Mouse (Mus musculus) monocyte, adult 2 months (primary cell): ENCODE measurements around the gene Pold2.

Source experiments
- DNase-seq, 2 experiments: peaks; one replicate each; pipeline ENCODE4 v3.0.0; 2022; ENCODE audit warnings: low spot score in 2 of 2, low read depth in 1 of 2

The Pold2 gene

DNA sequence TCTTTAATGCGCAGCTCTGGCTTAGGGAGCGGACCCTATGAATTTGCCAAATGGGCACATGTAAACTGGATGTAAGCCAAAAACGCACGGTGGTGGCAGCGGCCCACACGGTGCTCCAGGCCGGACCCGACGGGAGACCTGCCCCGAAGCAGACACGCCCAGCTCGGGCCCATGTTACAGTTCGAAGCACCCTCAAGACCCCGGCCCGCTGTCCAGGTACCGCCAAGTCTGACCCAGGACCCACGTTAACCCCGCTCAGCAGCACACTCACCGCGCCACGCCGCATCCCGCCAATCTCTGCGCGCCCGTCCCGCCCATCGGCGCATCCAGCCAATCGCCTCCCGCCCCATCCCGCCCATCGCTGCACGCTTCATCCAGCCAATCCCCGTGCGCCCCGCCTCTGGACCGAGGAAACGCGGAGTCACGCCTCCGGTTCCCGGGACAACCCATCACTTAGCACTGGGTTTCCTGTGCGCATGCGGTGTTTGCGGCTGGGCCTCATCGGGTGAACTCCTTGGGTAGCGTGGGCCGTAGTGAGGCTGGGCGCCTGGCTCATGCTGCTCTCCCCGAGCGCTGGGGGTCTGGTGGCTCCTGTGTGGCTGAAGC is at the start of gene Pold2:
Gene Pold2, minus strand, starts transcription at position 372 of the 606 bp plus-strand sequence.
- peak; percentile 85 to 90 for DNase-seq

DNA sequence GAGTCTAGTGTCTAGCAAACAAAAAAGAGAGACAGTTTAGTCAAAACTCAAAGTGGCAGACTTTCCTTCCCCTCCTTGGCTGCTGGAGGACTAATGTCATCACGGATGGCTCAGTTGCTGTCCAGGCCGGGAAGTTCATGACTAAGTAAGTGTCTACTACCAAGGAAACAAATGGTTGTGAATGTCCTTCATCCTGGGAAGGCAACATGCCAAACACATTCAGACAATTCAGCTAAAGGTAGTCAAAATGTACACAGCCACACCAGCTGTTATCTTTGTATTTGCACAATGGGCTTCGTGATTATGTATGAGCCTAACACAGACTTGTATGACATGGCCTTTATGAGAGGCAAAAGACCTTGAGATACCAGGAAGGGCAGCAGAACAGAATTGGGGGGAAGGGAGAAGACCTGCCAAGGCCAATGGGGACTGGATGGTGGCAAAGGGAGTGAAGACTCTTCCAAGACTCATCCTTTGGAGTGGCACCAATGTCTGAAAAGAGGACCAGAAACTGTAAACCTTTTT is 48.7 kb upstream of the Pold2 start:
- DNase-seq = no peak

DNA sequence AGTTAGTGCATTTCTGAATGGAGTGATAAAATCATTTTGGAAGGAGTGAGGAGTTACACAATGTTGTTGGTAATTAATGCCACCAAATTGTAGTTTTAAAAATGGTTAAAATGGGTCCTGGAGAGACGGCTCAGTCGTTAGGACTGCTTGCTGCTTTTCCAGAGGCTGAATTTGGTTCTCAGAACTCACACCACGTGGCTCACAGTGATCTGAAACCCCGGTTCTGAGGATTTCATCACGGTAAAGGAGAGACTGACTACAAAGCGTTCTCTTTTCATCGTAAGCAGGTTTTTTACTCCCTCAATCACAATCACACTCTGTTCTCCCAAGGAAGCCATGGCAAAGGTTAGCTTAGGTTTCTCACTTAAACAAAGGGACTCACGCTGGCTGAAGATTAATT is 46.6 kb upstream of the Pold2 start:
- no peak for DNase-seq

DNA sequence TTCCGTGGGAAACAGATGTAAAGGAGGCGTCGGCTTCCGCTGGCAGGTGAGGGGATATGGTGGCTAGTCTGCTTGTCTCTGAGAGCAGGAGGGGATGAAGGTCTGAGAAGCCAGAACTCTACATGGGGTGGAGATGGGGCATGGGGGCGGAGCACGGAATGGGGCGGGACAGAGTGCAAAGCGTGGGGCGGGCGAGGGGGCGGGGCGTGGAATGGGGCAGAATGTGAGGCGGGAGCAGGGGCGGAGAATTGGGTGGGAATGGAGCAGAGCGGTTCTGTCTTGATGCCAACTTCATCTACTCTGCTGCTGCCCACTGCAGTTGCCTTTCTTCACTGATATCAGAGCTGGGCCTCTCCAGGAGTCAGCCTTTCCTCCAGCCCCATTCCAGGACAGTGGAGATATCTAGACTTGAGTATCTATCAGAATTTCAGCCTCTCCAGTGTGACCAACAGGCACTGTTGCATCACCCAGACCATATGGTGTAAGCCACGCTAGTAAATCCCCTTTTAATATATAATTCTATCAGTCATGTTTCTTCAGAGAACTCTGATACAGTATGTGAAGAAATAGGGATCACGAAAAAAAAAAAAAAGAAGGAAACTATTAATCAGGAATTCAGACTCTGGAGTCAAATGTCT is 42.4 kb upstream of the Pold2 start:
- no peak for DNase-seq

DNA sequence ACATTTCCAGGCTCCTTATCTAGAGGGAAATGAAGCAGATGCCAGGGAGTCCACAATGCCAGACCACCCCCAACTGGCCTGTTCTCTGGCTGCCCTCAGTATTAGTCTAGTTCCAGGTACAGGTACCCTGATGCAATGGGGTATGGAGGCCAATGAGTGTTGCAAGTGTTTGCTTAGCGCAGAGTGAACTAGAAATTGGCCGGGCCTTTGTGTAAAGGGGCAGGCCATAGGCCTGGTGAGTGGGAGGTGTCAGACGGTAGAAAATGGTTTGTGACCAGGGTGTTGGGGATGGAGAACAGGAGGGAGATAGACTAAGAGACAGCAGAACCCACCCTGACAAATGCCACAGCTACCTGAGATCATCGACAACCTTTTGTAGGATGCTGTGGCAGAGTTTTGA is 41.5 kb upstream of the Pold2 start:
- DNase-seq = no peak

DNA sequence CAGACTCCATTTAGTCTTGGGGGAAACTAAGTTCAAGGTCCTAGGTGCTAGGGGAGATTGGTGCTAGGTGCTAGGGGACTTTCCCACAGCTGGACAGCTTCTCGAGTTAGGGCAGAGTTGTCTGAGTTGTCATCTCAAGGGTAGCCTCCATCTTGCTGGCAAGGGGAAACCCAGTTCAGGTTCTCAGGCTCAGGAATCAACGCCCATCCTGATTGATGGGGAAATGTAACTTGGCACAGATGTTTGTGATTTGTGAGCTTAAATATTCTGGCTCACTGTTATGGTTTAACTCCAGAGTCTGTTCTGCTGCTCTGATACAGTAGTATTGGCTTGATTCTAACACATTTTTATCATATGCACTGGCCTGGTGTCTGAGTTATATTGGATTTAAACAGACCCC is 40.0 kb upstream of the Pold2 start:
- no peak for DNase-seq

DNA sequence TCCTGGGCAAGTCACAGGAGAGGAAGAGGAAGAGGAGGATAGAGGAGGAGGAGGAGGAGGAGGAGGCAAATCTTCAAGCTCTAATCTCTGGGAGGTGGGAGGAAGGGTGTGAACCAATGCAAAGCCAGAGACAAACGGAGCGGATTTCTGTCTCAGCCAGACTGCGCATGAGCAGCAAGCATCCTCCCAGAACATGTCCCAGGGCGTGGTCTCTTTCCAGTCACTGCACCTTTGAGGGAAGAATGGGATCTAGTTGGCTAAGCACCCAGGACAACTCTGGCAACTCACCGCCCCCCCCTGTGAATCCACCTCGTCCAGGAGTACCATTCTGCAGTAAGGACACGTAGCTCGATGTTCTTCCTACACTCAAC is 38.1 kb upstream of the Pold2 start:
- DNase-seq = no peak

DNA sequence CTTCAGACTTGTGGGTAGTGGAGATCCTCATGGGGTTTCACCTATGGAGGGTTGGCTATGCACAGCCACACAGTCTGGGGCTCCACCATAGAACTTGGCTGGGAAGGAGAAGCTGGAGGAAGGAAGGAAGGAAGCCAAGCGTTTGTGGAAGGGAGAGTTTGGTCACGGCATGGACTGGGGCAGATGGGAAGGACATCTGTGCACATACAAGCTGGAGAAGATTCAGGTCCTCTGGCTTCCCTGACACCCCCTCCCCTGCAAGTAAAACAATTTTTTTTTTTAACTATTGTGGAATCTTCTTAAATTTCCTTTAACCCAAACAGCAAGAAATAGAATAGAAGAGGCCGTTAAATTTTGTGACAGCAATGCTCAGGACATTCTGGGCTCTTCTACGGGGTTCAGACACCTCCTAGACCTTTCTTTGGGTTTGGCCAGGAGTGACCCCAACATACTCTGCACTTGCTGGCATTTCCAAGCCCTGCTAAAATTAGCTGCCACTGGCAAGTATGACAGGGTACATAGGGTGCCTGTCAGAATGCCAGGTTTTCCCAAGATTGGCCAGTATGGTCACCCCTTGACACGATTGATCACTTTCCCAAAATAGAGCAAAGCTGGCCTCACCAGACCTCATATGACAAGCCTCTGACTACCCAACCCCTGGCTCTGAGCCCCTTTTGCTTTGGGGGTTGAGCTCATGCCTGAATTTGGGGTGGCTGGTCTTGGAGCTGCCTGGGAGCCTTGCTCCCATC is 37.5 kb upstream of the Pold2 start:
- DNase-seq = no peak

DNA sequence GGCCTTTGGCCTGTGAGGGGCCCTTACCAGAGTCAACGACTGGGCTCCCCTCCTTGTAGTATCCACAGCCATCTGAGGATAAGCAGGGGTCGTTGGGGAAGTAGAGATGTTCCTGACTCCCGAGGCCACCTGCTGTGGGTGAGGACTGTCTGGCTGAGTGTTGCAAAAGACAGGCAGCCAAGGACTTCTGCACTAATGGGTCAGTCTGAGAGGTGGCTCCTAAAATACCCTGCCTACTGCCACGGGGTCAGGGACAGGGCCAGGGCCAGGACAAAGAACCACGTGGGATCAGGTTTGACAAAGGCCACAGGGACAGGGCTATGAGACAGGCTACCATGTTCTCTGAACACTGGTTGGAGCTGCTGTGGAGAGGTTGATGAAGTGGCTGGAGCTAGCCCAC is 36.8 kb upstream of the Pold2 start:
- no peak for DNase-seq

DNA sequence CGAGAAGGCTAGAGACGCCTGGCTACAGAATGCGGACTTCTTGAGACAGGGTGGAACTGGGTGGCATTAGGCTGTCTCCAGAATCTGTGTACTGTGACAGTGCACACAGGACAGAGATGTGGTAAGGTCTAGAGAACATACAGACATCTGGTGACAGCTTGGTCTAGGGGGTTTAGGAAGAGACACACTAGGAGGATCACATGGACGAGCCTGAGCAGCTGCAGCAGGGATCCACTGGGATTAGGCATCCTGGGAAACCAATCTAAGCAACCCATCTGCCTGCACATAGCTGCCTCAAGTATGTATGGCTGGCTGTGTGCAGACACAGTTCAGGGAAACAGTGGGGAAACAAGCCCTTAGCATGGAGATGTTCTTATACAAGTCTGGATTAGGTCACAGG is 35.8 kb upstream of the Pold2 start:
- no peak for DNase-seq

DNA sequence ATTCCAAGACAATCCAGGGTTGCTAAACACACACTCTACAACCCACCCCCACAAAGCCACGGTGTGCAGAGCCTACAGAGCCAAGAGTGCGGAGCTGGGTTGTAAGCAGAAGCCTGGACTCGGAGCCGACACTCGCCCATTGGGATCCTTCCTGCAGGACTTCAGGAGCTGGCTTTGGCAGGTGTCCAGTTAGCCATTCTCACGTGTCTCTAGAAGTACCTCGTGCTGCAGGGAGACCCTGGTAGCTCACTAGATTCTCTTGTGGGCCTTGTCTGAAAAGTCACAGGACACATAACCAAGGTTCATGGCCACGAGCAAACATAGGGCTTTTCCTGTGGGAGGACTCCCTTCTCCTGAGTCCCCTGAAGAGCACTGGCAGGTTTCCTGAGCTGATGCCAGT is 35.2 kb upstream of the Pold2 start:
- DNase-seq = no peak

DNA sequence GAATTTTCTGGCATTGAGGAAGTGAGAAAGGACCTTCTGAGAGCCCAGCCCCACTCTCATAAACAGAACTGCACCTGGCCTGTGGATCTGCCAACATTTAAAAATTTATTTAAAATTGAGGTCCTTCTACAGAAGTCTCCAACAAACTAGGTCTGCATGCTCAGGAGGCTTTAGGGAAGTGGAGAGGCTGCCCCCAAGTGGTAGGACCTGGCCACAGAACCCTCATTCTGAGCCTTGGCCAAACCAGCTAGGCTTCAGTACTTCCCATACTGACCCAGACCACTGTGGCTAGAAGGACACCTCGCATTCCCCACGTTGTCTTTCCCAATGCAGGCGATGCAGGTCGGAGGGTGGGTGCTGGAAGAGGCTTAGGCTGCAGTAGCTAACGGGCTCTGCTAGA is 34.5 kb upstream of the Pold2 start:
- no peak for DNase-seq

DNA sequence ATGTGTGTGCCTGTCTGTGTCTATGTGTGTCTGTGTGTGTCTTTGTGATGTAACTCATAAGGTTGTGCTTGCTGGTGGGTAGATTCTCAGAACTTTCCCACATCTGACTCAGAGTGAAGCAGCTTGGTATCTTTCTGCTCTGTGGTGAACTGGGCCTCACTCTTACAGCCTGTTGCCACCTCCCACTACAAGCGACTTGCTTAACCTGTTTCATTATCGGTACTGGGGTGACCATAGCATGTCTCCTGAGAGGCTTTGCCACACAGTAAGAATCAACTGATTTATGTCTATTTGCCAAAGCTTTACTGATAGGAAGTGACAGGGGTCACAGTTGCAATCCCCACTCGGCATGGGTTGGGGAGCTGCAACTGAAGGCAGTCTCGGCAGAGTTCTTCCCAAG is 30.6 kb upstream of the Pold2 start:
- DNase-seq = no peak

DNA sequence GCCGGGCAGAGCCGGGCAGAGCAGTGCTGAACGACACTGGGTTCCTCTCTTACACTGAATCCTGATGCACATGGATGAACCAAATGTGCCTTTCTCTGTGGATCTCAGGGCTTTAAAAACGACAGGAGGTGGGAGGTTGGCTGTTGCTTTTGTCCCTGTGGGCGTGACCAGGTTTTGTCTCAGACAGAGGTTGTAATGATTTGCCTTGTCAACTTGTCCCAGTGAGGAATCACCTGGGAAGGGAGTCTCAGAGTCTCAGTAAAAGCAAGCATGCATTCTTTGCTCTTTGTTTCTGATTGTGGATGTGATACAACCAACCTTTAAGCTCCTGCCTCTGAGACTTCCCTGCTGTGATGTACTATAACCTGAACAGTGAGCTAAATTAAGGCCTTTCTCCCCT is 29.0 kb upstream of the Pold2 start:
- no peak for DNase-seq

DNA sequence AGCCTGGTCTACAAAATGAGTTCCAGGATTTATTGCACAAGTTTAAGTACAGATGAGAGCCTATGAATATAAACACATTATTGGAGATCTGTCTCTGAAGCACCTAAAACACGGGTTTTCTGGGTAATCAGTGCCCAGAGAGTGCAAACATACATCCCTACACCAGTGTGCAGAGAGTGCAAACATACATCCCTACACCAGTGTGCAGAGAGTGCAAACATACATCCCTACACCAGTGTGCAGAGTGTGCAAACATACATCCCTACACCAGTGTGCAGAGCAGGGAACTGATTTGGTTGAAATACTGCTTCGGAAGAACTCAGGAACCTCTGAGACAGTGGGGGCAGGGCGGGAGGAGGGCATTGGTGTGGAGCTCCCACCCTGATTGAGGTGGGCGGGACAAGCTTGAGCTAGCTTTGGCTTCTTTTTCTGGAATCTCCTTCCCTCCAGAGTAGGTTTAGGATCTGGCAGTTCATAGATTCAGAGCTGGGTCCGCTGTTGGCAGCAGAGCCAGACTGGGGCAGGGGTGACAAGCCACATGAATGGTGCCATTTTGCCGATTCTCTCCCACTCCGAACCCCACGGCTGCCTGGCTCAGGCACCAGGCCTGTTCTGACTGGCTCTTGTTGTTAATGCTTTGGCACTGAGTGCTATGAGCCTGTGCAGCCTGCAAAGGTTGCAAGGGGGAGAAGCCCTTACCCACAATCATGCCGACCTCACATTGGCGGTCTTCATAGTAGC is 27.9 kb upstream of the Pold2 start:
- DNase-seq = no peak

DNA sequence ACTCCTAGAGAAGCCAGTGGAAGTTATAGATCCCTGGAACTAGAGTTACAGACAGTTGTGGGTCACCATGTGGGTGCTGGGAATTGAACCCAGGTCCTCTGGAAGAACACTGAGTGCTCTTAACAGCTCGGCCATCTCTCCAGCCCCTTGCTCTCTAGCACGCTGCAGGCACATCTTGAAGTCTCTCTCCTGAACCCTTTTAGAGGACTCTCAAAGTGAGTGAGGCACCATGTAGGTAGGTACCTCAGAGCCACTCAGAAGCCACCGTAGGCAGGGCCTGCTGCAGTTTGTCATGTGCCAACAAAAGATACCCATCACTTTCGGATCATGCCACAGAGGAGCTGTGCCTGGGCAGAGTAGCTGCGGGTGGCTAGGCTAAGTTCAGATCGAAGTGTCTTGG is 26.8 kb upstream of the Pold2 start:
- DNase-seq = no peak

DNA sequence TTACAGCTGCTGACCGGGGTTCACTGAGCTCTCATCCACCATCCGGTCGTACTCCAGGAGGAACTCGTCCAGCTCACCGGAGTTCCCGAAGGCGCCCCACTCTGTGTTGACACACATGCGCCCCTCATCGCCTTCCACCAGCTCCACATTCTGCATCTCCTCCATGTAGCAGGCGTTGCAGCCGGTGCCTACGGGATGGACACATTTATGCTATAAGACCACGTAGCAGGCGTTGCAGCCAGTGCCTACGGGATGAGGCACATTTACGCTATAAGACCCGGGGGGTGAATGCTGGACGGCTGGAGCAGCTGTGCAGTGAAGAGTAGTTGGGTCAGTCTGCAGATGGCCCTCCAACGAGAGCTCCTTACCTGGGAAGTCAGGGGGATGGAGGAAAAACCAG is 26.3 kb upstream of the Pold2 start:
- no peak for DNase-seq

DNA sequence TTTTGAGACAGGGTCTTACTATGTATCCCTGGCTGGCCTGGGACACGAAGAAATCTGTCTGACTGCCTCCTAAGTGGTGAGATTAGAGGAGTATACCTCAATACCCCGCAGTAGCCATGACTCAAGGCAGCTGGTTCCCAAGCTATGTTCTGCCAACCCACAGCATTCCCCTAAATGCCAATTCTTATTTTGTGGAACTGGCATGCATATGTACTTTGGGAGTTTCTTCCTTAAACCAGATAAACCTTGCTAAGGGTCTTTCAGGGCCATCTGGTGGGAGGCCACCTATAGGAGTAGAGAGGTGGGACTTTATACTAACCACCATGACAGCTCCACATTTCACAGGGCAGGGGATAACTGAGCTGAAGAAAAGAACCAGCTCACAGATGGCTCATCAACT is 25.8 kb upstream of the Pold2 start:
- no peak for DNase-seq

DNA sequence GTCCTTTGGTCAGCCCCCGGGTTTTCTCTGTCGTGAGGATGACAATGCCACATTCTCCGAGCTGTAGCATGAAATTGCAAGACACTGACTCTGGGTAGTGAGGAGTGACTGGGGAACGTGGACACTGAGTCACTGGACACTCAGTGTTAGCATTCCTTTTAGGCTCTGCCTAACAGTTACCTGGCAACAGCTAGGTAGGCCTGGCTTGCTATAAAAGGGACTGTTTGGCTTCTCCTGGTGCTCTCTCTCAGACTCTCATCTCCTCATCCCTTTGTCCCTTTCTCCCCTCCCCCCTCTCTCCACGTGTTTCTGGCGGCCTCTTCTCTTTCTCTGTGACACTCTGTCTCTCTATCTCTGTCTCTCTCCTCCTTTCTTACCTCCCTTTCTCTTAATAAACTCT is 24.3 kb upstream of the Pold2 start:
- no peak for DNase-seq

DNA sequence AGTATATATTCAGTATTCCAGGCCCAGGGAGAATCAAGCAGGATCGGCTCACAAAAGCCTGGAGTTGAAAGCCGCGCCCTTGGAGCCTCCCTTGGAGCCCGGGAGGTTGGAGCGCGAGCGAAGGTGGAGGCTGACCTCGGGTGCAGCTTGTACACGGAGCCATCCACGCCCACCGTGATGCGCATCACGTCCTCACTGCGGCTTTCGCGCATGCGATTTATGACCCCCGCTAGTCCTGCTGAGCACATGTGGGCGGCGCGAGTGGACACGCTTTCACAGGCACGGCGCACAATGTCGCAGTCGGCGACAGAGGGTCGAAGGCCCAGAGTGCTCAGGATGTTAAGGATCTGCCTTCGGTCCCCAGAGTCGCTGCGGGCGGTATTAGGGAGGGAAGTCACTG is 23.9 kb upstream of the Pold2 start:
- DNase-seq = no peak

DNA sequence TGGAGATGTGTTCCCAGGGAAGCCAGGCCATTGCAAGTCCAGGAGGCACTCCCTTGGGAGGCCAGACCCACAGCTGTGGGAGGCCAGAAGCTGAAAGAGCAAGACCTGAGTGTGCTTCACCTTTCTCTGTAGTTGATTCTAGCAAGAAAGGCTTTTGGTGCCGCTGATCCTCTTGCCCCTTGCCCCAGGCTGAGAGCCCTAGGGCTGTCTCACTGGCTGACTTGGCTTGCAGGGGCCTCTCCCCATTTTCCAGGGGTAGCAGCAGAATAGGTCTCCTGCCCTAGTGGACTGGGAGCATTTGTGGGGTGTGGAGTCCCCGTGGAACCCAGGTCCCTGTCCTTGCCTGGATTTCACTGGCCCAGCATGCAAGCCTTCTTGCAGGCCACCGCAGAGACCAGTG is 23.2 kb upstream of the Pold2 start:
- DNase-seq = no peak

DNA sequence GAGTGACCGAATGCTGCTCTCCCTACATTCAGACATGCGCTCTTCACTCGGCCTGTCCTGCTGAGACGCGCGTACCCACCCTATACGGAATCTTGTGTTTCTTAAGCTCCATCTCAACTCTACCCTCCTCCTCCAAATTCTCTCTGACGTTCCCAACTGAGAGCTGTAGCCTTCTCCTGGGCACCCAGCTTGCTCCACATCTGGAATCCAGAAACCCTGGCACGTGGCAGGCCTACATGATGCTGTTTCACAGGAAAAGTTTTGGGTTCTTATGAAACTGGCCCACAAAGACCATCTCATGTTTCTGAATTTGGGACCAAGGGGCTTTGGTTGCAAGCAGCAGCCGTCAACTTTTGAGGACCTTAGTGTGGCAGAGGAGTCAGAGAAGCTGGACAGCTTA is 21.2 kb upstream of the Pold2 start:
- no peak for DNase-seq
